Mouse (Mus musculus): Measurements from ENCODE around the gene Hk3.

Hk3 gene

DNA sequence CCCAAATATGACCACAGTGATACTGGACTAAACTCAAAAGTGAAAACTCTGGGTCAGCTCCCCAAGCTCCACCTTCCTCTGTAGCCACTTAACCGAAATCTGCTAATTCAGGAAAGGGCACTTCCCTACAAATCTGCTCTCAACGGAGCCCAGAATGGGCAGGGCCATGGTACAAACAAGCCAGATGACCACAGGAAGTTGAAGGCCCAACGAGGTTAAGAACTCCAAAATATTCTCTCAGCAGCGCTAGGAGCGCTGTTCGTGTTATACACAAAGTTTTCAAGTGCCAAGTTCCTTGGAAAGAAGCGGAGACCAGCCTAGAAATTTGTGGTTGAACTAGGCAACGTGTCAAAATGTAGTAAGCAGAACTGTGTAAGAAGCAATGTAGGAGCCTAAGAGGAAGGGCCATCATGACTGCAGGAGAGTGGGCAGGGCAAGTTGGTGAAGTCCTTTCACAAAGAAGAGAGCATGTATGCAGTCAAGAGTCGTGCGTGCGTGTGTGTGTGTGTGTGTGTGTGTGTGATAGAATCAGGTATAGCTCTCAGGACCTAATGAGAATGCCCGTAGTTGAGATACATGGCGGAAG, at the start of gene Hk3:
Gene Hk3, minus strand, starts transcription at position 192 of the 586 bp plus-strand sequence.
- DNase-seq (ENCODE audit: extremely low spot score): no peak

- peak; percentile 7 for DNase-seq (ENCODE audit: extremely low spot score)
Observed at GRCm38 (mm10) chr13:55069719-55070118, 48.5 kb upstream of the Hk3 start.

DNA sequence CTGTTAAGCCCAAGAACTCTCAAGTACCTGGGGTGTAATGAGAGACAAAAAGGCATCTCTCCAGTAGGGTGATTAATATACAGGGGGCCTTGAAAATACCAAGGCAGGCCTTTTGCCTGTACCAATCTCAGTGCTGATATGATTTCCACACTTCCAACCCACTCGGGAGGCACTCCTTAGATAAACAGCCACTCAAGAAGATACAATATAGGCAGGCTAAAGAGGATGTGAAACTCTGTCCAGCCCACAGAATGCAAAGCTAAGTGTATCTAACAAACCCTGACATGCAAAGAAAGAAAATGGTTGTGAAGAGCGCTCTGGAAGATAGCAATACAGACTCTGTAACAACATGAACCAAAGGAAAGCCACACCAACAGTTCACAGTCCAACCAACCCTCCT, 42.1 kb upstream of the Hk3 start:
- DNase-seq (ENCODE audit: extremely low spot score): no peak

DNA sequence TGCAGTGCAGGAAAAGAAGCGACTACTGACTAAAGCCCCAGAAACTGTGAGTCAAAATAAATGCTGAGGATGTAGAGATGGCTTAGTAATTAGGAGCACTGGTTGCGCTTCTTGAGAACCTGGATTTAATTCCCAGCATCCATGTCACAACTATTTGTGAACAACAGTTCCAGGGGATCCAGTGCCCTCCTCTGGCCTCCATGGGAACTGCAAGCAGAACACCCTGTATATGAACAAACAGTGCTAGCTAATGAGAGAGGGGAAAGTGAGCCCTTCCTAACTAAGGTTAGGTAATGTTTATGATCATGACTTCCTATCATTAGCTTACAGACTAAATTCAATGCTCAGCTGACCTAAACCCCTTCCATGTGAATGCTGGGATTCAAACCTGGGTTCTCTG, 36.9 kb upstream of the Hk3 start:
- DNase-seq (ENCODE audit: extremely low spot score): peak; percentile 5

DNA sequence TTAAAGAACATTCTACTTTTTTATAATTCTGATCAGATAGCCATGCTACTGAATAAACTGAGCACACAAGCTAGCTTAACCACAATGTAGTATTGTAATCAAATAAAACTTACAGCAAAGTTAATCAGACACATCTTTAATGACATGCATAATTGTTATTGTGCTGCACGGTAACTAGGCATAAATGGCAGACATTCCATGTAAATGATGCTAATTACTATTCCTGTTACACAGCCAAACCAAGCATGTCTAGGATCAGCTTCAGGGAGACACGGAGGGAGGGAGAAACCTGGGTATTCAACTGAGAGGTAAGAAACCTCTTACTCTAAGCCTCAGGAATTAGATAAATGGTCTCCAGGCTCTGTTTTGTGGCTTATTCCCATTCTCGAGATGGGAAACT, 26.5 kb upstream of the Hk3 start:
- no peak for DNase-seq (ENCODE audit: extremely low spot score)

DNA sequence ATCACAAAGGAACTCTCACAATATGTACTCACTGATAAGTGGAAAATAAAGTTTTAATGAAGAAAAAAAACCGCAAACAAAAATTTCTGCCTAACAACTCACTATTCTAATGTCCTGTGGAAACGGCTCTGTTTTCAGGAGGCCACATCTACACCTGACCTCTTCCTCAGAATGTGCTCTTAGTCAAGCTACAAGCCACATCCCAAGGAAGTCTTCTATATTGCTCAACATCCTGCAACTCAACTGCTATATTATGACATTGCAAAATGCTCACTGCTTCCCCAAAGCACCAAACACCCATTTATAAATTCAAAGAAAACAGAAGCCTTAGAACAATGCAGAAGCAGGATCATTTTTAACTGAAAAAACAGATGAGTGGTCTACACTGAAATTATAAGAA, 18.8 kb upstream of the Hk3 start:
- no peak for DNase-seq (ENCODE audit: extremely low spot score)

- no peak for DNase-seq (ENCODE audit: extremely low spot score)
Observed at GRCm38 (mm10) chr13:55024215-55024614, 3.0 kb upstream of the Hk3 start.

DNA sequence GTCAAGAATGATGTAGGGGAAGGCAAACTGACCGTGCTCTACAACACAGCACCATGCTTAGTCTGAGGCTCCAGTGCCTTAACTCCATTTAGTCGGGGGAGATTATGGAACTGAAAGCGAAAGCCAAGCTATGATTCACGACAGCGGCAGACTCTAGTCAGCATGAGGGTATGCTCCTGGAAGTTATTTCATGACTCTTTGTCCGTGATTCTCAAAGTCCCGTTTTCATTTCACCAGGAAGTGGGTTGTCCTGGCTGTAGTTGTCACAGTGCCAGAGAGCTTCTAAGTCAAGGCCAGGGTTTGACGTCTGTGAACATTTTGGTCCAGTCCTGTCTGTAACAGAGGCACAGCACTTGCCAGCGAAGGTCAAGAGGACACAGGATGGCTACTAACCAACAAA, 1.5 kb upstream of the Hk3 start:
- DNase-seq (ENCODE audit: extremely low spot score): no peak

GRCm38 (mm10) chr13:55022256-55022655, 1.1 kb upstream of the Hk3 start:
- no peak for DNase-seq (ENCODE audit: extremely low spot score)

GRCm38 (mm10) chr13:55020051-55020450, 1.1 kb downstream of the Hk3 start:
- no peak for DNase-seq (ENCODE audit: extremely low spot score)

DNA sequence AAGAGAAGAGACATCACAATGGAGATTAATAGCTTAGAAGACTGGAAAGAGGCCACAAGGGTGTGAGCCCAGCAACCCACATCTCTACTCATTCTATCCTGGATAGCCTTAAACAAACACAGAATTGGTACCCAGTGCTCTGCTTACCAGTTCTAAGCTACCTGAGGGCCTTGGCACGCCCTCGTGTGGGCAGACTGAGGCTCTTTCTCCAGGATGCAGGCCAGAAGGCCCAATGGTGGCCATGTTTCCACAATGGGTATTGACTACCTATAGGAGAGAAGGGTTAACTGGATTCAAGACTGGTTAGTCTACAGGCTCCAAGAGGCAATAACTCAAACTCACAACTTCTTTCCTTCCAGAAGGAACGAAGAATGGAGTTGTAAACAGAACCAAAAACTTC, 2.0 kb downstream of the Hk3 start:
- DNase-seq (ENCODE audit: extremely low spot score): no peak

- DNase-seq (ENCODE audit: extremely low spot score): no peak
Observed at GRCm38 (mm10) chr13:55018700-55019099, 2.5 kb downstream of the Hk3 start.

DNA sequence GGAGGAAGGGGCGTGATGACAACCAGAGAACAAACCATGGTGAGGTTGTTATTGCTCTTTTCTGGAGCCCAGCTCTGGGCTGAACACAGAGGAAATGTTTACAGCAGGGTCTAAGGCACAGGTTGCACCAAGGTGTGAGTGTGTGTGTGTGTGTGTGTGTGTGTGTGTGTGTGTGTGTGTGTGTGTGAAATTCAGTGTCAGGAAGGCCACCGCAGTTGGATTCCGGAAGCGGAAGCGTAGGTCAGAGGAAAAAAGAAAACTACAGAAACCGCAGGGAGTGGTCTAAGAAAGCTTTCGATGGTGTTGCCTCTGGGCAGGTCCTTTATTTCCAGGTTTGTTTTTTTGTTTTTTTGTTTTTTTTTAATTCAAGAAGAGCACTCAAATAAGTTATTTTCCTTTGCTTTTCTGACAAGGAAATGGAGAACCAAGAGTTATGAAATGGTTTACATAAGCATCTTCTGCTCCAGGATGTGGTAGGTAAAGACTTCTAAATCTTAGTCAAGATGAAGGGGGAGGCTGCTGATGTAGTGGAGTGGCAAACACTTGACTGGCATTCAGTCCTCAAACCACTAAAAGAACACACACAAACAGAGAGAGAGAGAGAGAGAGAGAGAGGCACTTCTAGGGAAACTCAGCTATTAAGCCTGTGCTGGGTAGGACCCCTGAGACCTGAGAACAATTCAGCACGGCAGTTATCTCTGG, 3.1 kb downstream of the Hk3 start:
- no peak for DNase-seq (ENCODE audit: extremely low spot score)

DNA sequence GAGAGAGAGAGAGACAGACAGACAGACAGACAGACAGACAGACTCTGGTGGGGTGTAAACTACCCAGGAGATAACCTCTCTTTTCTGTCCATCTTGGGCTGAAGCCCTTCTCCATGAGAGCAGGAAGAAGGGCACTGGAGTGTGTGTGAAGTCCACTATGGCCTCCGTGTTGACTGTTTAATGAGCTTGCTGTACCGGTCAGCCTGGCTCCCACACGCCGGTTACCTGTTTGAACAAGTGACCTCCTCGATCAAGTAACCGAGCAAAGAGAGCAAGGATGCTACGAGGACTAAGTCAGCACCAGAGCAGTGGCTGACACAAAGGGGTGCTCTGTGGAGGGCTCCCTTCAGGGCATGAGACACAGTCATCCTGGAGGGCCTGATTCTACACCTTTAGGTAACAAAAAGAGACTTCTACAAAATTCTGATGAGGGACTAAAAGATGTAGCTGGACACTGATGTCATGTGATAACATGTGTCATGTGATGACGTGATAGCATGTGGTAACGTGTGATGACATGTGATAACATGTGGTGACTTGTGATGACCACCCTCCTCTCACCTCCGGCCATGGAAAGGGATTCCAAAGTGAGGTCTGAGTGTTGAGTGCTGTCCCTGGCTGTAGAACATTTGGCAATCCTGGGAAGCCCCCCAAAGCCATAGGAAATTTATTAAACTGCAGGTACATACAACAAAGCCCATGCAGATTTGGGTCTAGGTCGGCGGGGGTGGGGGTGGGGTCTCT, 3.9 kb downstream of the Hk3 start:
- DNase-seq (ENCODE audit: extremely low spot score): no peak

- DNase-seq (ENCODE audit: extremely low spot score): no peak
Observed at GRCm38 (mm10) chr13:55014451-55014850, 6.7 kb downstream of the Hk3 start.

DNA sequence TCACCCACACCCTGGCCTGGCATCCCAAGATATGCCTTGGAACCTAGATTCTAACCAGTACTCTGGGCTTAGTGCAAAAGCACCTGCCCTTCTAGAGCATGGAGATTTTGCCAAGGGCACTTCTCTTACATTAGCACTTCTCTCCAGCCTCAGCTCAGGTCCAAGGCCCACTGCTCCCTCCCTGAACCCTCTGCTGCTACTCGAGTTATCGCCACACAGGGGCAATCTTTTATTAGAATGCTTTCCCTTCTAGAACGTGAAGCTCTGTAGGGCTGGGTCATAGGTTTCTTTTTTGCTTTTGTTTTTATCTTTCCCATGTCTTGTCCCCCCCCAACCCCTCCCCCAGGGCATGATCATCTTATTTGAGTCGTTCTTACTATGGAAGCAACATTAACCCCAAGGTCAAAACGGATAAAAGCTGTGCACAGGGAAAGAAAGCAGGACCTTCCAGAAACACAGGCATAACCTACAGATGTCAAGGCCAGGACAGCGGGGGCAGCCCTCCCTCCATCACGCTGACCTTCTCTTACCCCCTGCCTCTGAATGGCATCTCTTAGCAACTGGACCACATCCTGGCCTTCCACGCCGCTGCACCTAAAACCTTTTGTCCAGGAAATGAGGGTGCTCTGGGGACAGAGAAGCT, 7.4 kb downstream of the Hk3 start:
- DNase-seq (ENCODE audit: extremely low spot score): peak; percentile 42

DNA sequence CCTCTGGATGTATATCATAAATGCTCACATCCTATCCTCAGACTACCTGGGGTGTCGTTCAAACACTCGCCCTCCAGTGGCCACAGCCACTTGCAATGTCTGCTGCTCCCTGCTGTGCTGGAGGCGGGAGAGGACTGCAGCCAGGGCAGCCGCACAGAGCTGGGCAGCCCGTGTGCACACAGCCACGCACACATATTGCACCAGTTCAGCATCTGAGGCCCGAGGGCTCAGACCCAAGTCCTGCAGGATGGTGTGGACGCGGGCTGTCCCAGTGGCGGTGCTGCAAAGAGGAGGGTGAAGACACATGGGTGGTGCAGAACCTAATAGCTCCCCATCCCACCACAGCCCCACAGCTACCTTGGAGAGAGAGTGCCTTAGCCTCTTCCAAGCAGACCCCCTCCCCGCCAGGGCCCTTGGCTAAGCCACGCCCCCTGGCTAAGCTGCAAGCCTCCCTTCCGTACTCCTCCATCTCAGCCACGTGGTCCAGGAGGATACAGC, 9.2 kb downstream of the Hk3 start:
- peak; percentile 58 for DNase-seq (ENCODE audit: extremely low spot score)

DNA sequence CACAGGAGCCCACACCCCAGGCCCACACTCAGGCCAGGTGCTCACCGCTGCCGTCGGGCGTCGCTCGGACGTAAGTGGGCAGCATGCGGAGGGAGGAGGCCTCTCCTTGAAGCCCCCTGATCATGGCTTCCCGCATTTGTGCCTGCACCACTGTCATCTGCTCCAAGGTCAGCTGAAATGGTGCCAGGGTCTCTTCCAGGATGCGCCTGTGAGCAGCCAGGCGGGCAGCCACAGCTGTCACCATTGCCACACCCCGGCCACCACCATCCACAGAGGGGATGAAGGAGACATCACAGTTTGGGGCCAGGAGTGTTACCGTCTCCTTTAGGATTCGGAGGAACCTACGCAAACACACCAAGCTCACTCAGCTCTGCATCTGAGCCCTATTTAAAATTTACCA, 10.1 kb downstream of the Hk3 start:
- DNase-seq (ENCODE audit: extremely low spot score): no peak

DNA sequence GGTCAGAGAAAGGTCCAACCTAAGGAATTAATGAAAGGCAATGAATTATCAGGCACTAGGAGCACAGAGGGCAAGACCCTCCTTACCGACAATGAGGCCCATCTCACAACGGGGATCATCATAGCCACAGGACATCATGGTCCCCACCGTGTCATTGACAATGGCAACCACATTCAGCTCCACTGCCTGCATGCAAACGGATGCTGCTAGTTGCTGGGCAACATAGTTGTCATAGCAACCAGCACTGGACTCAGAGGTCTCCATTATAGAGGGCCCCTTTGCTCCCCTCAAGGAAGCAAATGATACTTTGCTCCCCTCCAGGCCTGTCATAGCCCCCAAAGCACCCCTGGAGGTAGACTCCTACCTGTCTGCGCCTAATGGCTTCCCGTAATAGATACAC, 12.6 kb downstream of the Hk3 start:
- no peak for DNase-seq (ENCODE audit: extremely low spot score)

DNA sequence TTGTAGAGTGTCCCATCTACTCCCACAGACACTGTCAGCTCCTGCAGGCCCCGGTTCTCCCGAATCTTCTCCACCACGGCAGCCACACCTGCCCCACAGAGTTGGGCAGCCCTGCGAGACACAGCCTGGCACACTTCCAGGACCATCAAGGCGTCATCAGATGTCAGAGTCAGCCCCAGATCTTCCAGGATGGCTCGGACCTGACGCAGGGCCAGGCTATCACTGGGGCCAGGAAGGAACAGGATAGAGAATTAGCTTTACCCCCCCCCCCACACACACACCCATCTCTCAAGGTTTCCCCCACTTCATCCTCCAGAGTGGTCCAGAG, 14.8 kb downstream of the Hk3 start:
- no peak for DNase-seq (ENCODE audit: extremely low spot score)

DNA sequence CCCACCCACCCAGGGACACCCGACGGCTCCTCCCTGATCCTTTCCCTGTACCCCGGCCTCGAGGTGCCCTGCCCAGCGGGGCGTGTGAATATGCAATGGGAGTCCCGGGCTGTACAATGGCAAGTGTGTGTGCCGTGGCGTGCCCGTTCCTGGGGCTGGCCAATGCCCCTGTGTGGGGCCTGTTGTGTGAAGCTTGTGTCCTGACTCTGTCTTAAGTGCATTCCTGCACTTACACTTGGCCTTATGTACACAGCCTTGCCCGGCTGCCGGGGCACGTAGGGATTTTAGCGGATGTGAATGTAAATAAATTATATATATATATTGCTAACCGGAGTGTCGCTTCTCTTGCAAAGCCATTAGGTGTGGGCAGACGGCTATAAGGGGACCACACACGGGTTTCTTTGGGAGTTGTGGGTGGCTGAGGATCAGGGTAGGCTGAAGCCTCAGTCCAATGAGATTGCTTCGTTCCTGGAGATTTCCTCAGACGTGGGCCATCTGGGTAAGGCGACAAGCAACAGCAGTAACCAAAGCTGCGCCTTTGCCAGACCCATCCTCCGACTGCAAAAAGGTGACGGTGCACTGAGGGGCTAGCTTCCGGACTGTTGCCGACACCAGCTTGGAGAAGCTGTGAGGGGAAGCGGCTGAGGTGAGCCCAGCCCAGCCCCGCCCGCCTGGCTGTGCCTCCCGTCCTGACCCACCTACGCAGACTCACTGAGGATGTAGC, 15.3 kb downstream of the Hk3 start:
- no peak for DNase-seq (ENCODE audit: extremely low spot score)

DNA sequence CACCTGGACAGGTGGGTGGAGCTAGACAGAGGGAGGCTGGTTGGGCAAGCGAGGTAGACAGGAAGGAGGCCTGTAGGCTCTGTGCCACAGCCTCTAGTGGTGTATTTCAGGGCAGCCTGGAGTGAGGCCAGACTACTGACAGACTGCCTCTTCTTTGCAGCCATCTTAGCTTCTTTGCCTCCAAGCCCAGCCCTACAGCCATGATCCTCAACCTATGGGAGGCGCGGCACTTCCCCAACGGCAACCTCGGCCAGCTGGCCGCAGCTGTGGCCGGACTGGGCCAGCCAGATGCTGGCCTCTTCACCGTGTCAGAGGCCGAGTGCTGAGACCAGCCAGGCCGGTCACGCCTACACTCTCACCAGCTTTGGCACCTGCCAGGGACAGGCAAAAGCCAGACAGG, 16.5 kb downstream of the Hk3 start:
- DNase-seq (ENCODE audit: extremely low spot score): no peak
